Mouse (Mus musculus): Measurements from ENCODE around the gene Obscn.

Obscn gene

GRCm38 (mm10) chr11:59135904-59136452 is at the start of gene Obscn:
Gene Obscn, minus strand, starts transcription at chr11:59136402.
- DNase-seq (ENCODE audit: low spot score in 2 of 2): no peak

GRCm38 (mm10) chr11:59185490-59185889 is 49.3 kb upstream of the Obscn start:
- no peak for DNase-seq (ENCODE audit: low spot score in 2 of 2)

DNA sequence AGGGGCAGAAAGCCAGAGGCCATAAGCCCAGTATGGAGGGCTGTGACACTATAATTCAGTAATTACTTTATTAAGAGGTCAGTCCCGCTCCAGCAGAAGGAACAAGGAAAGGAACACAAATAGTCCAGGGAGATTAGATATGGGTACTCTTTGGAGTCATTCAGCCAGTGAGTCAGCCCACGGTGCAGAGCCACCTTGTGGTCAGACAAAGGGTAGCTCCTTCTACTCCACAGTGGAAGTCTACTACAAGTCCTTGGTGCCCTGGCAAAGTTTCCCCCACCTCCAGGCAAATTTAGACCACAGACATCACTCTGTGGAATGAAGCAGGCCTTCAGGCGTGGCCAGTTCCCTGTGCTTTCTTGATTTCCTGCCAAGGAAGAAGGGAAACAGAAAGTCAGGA is 47.6 kb upstream of the Obscn start:
- DNase-seq (ENCODE audit: low spot score in 2 of 2): peak in 1 of 2 experiments; percentile 53

DNA sequence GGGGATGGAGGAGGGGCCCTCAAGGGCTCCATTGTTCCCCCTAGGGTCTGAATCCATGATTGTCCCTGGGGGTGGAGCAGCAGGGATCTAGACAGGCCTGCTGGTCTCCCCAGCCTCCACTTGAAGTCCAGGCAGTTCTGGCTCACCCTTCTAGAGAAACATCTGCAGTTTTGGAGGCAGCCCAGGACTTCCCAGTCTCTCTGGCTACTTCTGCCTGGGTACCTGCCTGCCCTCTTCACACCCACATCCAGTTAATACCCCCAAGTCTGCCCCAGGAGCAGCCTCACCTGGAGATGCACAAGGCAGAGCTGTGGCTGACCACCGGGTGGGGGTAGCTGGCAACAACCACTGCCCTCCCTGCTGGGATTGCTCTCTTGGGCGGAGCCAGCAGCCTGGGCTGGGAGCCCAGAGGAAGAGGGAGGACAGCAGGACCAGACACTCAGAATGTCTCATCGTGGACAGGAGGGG is 46.7 kb upstream of the Obscn start, which contains the start of gene Gjc2:
Gjc2 (minus strand) TSS at position 350 of the 468 bp plus-strand sequence.
- DNase-seq (ENCODE audit: low spot score in 2 of 2): peak in 1 of 2 experiments; percentile 33

GRCm38 (mm10) chr11:59176921-59177320 is 40.7 kb upstream of the Obscn start:
- no peak for DNase-seq (ENCODE audit: low spot score in 2 of 2)

- DNase-seq (ENCODE audit: low spot score in 2 of 2): no peak
Observed at GRCm38 (mm10) chr11:59176475-59176874, 40.3 kb upstream of the Obscn start.

DNA sequence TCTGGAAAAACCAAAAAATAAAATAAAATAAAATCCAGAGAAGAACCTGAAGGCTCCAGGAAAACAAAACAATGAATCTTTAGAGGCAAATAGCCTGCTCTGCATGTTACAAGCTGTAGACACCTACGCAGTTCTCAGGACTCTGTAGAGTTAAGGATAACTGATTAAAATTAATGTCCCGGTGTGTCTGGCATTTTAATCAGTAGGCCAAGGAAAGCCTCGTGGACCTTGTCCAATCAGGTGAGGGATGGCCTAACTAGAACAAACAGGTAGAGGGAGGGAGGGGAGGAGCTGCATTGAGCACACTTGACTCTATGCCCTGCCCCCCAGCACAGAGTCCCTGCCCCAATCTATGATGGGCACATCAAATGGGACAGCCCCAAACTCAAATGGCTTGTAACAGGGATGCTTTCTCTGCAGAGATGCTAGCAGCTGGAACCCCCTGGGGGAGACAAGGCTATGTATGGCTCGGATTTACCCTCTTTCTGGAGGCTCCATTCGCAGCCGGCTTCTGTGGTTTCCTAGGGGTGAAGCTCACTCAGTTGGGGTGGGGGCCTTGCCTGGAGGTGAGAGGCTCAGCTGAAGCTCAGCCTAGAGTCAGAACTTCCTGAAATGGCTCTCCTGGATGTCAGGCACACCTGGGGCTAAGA is 38.1 kb upstream of the Obscn start:
- DNase-seq (ENCODE audit: low spot score in 2 of 2): no peak

DNA sequence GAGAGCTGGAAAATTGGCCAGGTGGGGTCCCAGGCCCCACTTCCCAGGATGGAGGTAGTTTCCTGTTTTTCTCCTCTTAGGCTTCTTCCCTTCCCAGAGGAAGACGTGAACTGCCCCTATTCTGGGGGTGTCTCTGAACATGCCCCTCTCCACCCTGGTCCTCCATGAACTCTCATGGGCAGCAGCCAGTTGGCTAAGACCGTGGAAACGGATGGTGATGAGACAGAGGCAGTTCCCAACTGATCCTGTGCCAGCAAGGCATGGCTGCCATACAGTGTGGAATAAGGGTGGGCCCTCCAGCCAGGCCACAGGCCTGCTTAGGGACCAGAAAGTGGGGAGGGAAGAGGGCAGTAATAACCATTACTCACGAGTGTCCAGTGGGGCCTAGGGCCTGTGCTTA is 34.3 kb upstream of the Obscn start:
- DNase-seq (ENCODE audit: low spot score in 2 of 2): no peak

- DNase-seq (ENCODE audit: low spot score in 2 of 2): no peak
Observed at GRCm38 (mm10) chr11:59169807-59170206, 33.6 kb upstream of the Obscn start.

- no peak for DNase-seq (ENCODE audit: low spot score in 2 of 2)
Observed at GRCm38 (mm10) chr11:59165616-59166241, 29.5 kb upstream of the Obscn start.

DNA sequence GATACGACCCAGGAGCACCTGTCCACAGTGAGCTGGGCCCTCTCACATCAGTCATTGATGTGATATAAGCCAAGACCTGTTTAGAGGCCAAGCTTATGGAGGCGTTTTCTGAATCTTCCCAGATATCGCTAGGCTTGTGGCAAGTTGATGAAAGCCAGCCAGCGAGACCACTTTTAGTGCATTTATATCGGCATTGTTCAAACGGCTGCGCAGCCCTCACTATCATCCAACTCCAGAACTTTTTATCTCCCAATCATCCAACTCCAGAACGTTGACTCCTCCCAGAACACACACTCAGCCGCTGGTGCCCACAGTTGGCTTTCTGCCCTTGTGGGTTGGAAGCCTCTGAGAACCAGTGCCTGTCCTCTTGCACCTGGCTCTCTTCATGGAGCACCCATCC is 28.2 kb upstream of the Obscn start:
- DNase-seq (ENCODE audit: low spot score in 2 of 2): no peak

- peak; percentile 87 to 97 for DNase-seq (ENCODE audit: low spot score in 2 of 2)
Observed at GRCm38 (mm10) chr11:59163255-59164236, 27.3 kb upstream of the Obscn start, which contains the start of gene Iba57. Gene Iba57, minus strand, starts transcription at chr11:59163739.

GRCm38 (mm10) chr11:59162443-59163254 is 26.4 kb upstream of the Obscn start:
- no peak for DNase-seq (ENCODE audit: low spot score in 2 of 2)

GRCm38 (mm10) chr11:59161398-59161797 is 25.2 kb upstream of the Obscn start:
- DNase-seq (ENCODE audit: low spot score in 2 of 2): no peak

GRCm38 (mm10) chr11:59159558-59159957 is 23.4 kb upstream of the Obscn start:
- DNase-seq (ENCODE audit: low spot score in 2 of 2): no peak

DNA sequence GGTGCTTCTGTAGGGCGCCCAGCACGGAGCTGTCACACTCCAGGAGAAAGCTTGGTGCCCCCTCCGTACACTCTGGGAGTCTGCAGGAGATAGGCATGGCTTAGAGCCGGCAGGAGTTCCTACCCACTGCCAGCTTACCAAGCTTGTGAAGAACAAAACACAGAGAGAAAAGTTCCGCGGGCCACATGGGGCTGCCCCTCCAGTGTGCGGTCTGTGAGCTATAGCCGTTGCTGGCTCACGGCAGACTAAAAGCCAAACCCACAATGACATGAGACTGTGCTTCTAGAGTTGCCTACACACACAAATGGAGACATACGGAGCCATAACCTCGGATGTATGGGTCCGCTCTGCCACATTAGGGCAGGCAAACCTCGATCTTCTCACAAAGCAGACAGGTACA is 22.9 kb upstream of the Obscn start:
- DNase-seq (ENCODE audit: low spot score in 2 of 2): no peak

GRCm38 (mm10) chr11:59155900-59156299 is 19.7 kb upstream of the Obscn start:
- no peak for DNase-seq (ENCODE audit: low spot score in 2 of 2)

GRCm38 (mm10) chr11:59154220-59154619 is 18.0 kb upstream of the Obscn start:
- DNase-seq (ENCODE audit: low spot score in 2 of 2): no peak

DNA sequence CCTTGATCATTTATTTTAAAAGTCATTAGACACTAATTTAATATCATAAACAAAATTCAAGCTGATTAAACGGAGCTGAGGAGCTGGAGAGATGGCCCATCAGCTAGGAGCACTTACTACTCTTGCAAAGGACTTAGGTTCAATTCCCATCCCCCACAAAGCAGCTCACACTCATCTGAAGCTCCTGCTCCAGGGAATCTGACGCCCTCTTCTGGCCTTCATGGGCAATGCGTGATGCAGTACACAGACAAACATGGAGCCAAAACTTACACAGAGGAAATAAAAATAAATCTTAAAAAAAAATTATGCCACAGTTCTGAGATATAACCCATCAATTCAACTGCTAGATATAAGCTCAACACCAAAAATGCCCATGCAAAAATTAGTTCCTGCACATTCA is 15.5 kb upstream of the Obscn start:
- DNase-seq (ENCODE audit: low spot score in 2 of 2): no peak

DNA sequence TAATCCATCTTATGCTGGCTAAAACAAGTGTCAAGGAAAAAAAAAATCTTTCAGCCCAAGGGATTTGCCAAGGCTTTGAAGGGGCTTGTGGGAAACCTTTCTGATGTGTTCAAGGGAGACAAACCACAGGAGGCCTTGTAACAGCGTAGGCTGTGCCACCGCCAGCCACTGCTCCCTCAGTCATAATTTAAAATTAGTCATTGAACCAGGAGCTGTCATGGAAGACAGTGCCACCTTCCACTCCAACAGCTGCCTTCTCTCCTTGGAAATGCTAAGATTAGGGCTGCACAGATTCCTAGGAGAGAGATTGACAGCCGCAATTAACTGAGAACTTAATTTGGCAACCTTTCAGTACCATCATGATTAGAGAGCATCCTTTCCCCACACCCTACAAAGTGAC is 13.1 kb upstream of the Obscn start:
- no peak for DNase-seq (ENCODE audit: low spot score in 2 of 2)

- no peak for DNase-seq (ENCODE audit: low spot score in 2 of 2)
Observed at GRCm38 (mm10) chr11:59142962-59143361, 6.8 kb upstream of the Obscn start.

All from cerebellum, postnatal 4 days (tissue).